Mouse (Mus musculus) midbrain, embryonic 11.5 days (tissue): ENCODE measurements around the gene Elmo1. TPM values are rescaled to one million over a fixed set of nuclear protein-coding genes. Genes with fewer than 3 reads are reported as not detected.

Experiments
- ATAC-seq: fragments of 200-750 bp; cut with Nextera tagmentation; 2 replicates; pipeline ENCODE4 v1.8.0; 2017; ENCODE audit warnings: moderate TSS enrichment, moderate library complexity; ENCODE audit not compliant: low FRiP score
- DNase-seq: peaks from one replicate; pipeline ENCODE4 v3.0.0; 2015; ENCODE audit warnings: low spot score; ENCODE audit errors: missing footprints
- H3K27ac ChIP-seq: fragments of 300-500 bp; sonication (generic); 2 replicates; pipeline ENCODE4 v1.5.1; 2014; ENCODE audit warnings: low read depth, low read length
- H3K27me3 ChIP-seq: fragments of 300-500 bp; sonication (generic); 2 replicates; pipeline ENCODE4 v1.6.1; 2014; ENCODE audit warnings: mild to moderate bottlenecking, low read length, moderate library complexity, mixed read lengths; ENCODE audit not compliant: control insufficient read depth, insufficient read depth
- H3K36me3 ChIP-seq: fragments of 300-500 bp; sonication (generic); 2 replicates; pipeline ENCODE4 v1.6.1; 2014; ENCODE audit warnings: mild to moderate bottlenecking, low read length, moderate library complexity, mixed read lengths; ENCODE audit not compliant: control insufficient read depth, insufficient read depth
- H3K4me1 ChIP-seq: fragments of 300-500 bp; sonication (generic); 2 replicates; pipeline ENCODE4 v1.6.1; 2014; ENCODE audit warnings: low read length; ENCODE audit not compliant: control insufficient read depth, insufficient read depth
- H3K4me2 ChIP-seq: fragments of 300-500 bp; sonication (generic); 2 replicates; pipeline ENCODE4 v1.6.1; 2014; ENCODE audit warnings: mild to moderate bottlenecking, moderate library complexity
- H3K4me3 ChIP-seq: fragments of 300-500 bp; sonication (generic); 2 replicates; pipeline ENCODE4 v1.5.1; 2014; ENCODE audit warnings: low read depth, low read length
- H3K9ac ChIP-seq: fragments of 300-500 bp; sonication (generic); 2 replicates; pipeline ENCODE4 v1.6.1; 2014; ENCODE audit warnings: low read length
- H3K9me3 ChIP-seq: fragments of 300-500 bp; sonication (generic); 2 replicates; pipeline ENCODE4 v1.6.1; 2016; ENCODE audit warnings: low read length; ENCODE audit not compliant: control insufficient read depth
- WGBS: fragments of 180-500 bp; shearing (Covaris S2); extraction: QIAGEN DNeasy Blood & Tissue Kit; methylation state at CpG from one replicate; pipeline ENCODE4 v1.1.7; 2014; 5-methylcytosine and 5-hydroxymethylcytosine counted together
- polyA plus RNA-seq: library from polyadenylated mRNA; unstranded; fragments of >200 nt; fragmentation: Nextera tagmentation; extraction: Ambion mirVana; gene quantifications from 2 replicates; pipeline ENCODE4 v1.2.1, GENCODE M21; 2014

Elmo1 gene
- polyA plus RNA-seq, 1 experiment from 2014 or later, result 19.1 TPM

GRCm38 (mm10) chr13:20512317-20513240, 422.2 kb downstream of the Elmo1 start:
- no peak overlapping the region for H3K27ac ChIP-seq

GRCm38 (mm10) chr13:20514721-20515120, 424.3 kb downstream of the Elmo1 start:
- no peak for DNase-seq
- no peak overlapping the region for H3K27ac ChIP-seq
- no peak for ATAC-seq
- no peaks in the 10 kb centered on the region for H3K27me3 ChIP-seq
- no peak overlapping the region for H3K4me3 ChIP-seq
- H3K4me1 ChIP-seq, result no peaks in the 10 kb centered on the region
- H3K36me3 ChIP-seq, result no peaks in the 10 kb centered on the region
- H3K9ac ChIP-seq, result no peak overlapping the region
- no peaks in the 10 kb centered on the region for H3K9me3 ChIP-seq
- 93% methylated on average over 3 of the region's 3 CpGs for WGBS
- no peak overlapping the region for H3K4me2 ChIP-seq

More at GRCm38 (mm10) chr13:20512317-20513240, 422.2 kb downstream of the Elmo1 start:
- Histone ChIP-seq H3K9ac (no peak overlapping the region), H3K4me2 (no peak overlapping the region), H3K4me3 (no peak overlapping the region), H3K36me3 (no peaks in the 10 kb centered on the region), H3K4me1 (no peaks in the 10 kb centered on the region), H3K9me3 (no peaks in the 10 kb centered on the region), H3K27me3 (no peaks in the 10 kb centered on the region)
- peak; percentile 50; the same call in 1 of the 2 replicates for ATAC-seq
- no peak for DNase-seq
- WGBS, result 61% methylated on average over 10 of the region's 10 CpGs

GRCm38 (mm10) chr13:20516096-20516495, 425.7 kb downstream of the Elmo1 start:
- WGBS, result 78% methylated on average over 4 of the region's 4 CpGs
- H3K27ac ChIP-seq, result no peak overlapping the region
- DNase-seq (no peak), ATAC-seq (no peak)
- no peak overlapping the region for H3K4me2 ChIP-seq
- no peak overlapping the region for H3K9ac ChIP-seq
- H3K4me1 ChIP-seq, result no peaks in the 10 kb centered on the region
- H3K27me3 ChIP-seq, result no peaks in the 10 kb centered on the region
- no peaks in the 10 kb centered on the region for H3K9me3 ChIP-seq
- no peak overlapping the region for H3K4me3 ChIP-seq
- no peaks in the 10 kb centered on the region for H3K36me3 ChIP-seq

GRCm38 (mm10) chr13:20517702-20518101, 427.3 kb downstream of the Elmo1 start:
- no peak overlapping the region for H3K9ac ChIP-seq
- H3K27me3 ChIP-seq, result no peaks in the 10 kb centered on the region
- DNase-seq, result no peak
- H3K4me1 ChIP-seq, result no peaks in the 10 kb centered on the region
- no peaks in the 10 kb centered on the region for H3K36me3 ChIP-seq
- no peak overlapping the region for H3K4me3 ChIP-seq
- WGBS, result 87% methylated on average over 4 of the region's 4 CpGs
- ATAC-seq, result no peak
- H3K27ac ChIP-seq, result no peak overlapping the region
- H3K4me2 ChIP-seq, result no peak overlapping the region
- H3K9me3 ChIP-seq, result no peaks in the 10 kb centered on the region

GRCm38 (mm10) chr13:20521492-20521891, 431.1 kb downstream of the Elmo1 start:
- no peak overlapping the region for H3K4me2 ChIP-seq
- peaks cover 2% of the 10 kb centered on the region; the same call in 1 of the 2 replicates for H3K4me1 ChIP-seq
- WGBS, result 86% methylated on average over 3 of the region's 3 CpGs
- no peak for DNase-seq
- no peak overlapping the region for H3K4me3 ChIP-seq
- no peak overlapping the region for H3K9ac ChIP-seq
- no peak for ATAC-seq
- no peak overlapping the region for H3K27ac ChIP-seq
- no peaks in the 10 kb centered on the region for H3K9me3 ChIP-seq
- no peaks in the 10 kb centered on the region for H3K36me3 ChIP-seq
- no peaks in the 10 kb centered on the region for H3K27me3 ChIP-seq

GRCm38 (mm10) chr13:20523671-20524070, 433.3 kb downstream of the Elmo1 start:
- ATAC-seq (no peak), DNase-seq (no peak)
- Histone ChIP-seq H3K9me3 (no peaks in the 10 kb centered on the region), H3K4me3 (no peak overlapping the region), H3K27me3 (no peaks in the 10 kb centered on the region), H3K9ac (no peak overlapping the region), H3K27ac (no peak overlapping the region), H3K36me3 (no peaks in the 10 kb centered on the region), H3K4me2 (no peak overlapping the region), H3K4me1 (peaks cover 2% of the 10 kb centered on the region; the same call in 1 of the 2 replicates)
- 77% methylated on average over 1 of the region's 1 CpGs for WGBS

GRCm38 (mm10) chr13:20525844-20526243, 435.4 kb downstream of the Elmo1 start:
- Histone ChIP-seq H3K27me3 (no peaks in the 10 kb centered on the region), H3K9me3 (no peaks in the 10 kb centered on the region), H3K27ac (no peak overlapping the region), H3K4me1 (peaks cover 2% of the 10 kb centered on the region; the same call in 1 of the 2 replicates), H3K4me3 (no peak overlapping the region), H3K9ac (no peak overlapping the region), H3K4me2 (no peak overlapping the region), H3K36me3 (no peaks in the 10 kb centered on the region)
- ATAC-seq, result no peak
- WGBS, result 72% methylated on average over 4 of the region's 4 CpGs
- DNase-seq, result peak; percentile 61

GRCm38 (mm10) chr13:20537053-20537452, 446.7 kb downstream of the Elmo1 start:
- ATAC-seq, result no peak
- H3K27me3 ChIP-seq, result no peaks in the 10 kb centered on the region
- no peaks in the 10 kb centered on the region for H3K4me1 ChIP-seq
- H3K27ac ChIP-seq, result no peak overlapping the region
- H3K36me3 ChIP-seq, result no peaks in the 10 kb centered on the region
- 93% methylated on average over 1 of the region's 1 CpGs for WGBS
- DNase-seq, result peak; percentile 4
- no peaks in the 10 kb centered on the region for H3K9me3 ChIP-seq
- H3K9ac ChIP-seq, result no peak overlapping the region
- H3K4me3 ChIP-seq, result no peak overlapping the region
- no peak overlapping the region for H3K4me2 ChIP-seq

GRCm38 (mm10) chr13:20537487-20537886, 447.1 kb downstream of the Elmo1 start:
- no peak overlapping the region for H3K27ac ChIP-seq
- no peak overlapping the region for H3K4me3 ChIP-seq
- no peaks in the 10 kb centered on the region for H3K4me1 ChIP-seq
- H3K36me3 ChIP-seq, result no peaks in the 10 kb centered on the region
- no peak for DNase-seq
- 89% methylated on average over 2 of the region's 2 CpGs for WGBS
- no peak overlapping the region for H3K4me2 ChIP-seq
- no peaks in the 10 kb centered on the region for H3K9me3 ChIP-seq
- no peaks in the 10 kb centered on the region for H3K27me3 ChIP-seq
- no peak overlapping the region for H3K9ac ChIP-seq
- no peak for ATAC-seq
